Mouse (Mus musculus) CH12.LX (cell line): ENCODE data around the gene Manbal.

Experiments
- CTCF ChIP-seq, 2 experiments: IDR thresholded peaks in 1 of 2; conservative IDR thresholded peaks in 1 of 2; 2 replicates each; pipeline ENCODE4 v1.5.1; 2011 to 2012; ENCODE audit warnings: low read depth in 2 of 2, low read length in 2 of 2, improper control_type of control experiment in 1 of 2, inconsistent platforms in 1 of 2, mild to moderate bottlenecking in 1 of 2, moderate library complexity in 1 of 2
- IRF4 ChIP-seq: IDR thresholded peaks from 2 replicates; pipeline ENCODE4 v1.6.1; 2014; ENCODE audit warnings: low read depth, mild to moderate bottlenecking, inconsistent platforms, low read length, improper control_type of control experiment
- POLR2A ChIP-seq: IDR thresholded peaks from 2 replicates; pipeline ENCODE4 v1.6.1; 2011; ENCODE audit warnings: low read depth, mild to moderate bottlenecking, improper control_type of control experiment, low read length
- SIN3A ChIP-seq: IDR thresholded peaks from 2 replicates; pipeline ENCODE4 v1.6.1; 2012; ENCODE audit warnings: low read length, improper control_type of control experiment, inconsistent platforms

- no peak for TF ChIP-seq CTCF (conservative IDR thresholded peaks at IDR 0.05 in 1 of 2, IDR thresholded peaks at IDR 0.05 in 1 of 2; ENCODE audit: low read depth in 2 of 2, low read length in 2 of 2)
- TF ChIP-seq POLR2A: no peak
- no peak for TF ChIP-seq IRF4
- TF ChIP-seq SIN3A: no peak
These were observed 50.8 kb downstream of the Manbal start, which contains the start of gene Src for GRCm38 (mm10) chr2:157418206-157418605.
